Mouse (Mus musculus) olfactory bulb, adult 2 months (tissue): ENCODE data around the gene Smox.

ENCODE experiments used
- CTCF ChIP-seq: fragments of 200-500 bp; IDR thresholded peaks from 2 replicates; pipeline ENCODE4 v1.5.1; 2012; ENCODE audit warnings: low read depth, mild to moderate bottlenecking, low read length, moderate library complexity; ENCODE audit not compliant: insufficient read depth
- POLR2A ChIP-seq: fragments of 200-500 bp; IDR thresholded peaks from 2 replicates; pipeline ENCODE4 v1.6.1; 2012; ENCODE audit warnings: mild to moderate bottlenecking, low read depth, low read length, moderate library complexity; ENCODE audit not compliant: insufficient read depth

- TF ChIP-seq POLR2A (no peak), CTCF (no peak)
Measured at GRCm38 (mm10) chr2:131541686-131542085, 50.4 kb downstream of the Smox start.
